Mouse (Mus musculus): ENCODE measurements around the gene Ccr1l1.

- TF ChIP-seq GATA1 (IDR thresholded peaks at IDR 0.05; ENCODE audit: borderline replicate concordance, low read length) (no peak), FLI1 (IDR thresholded peaks at IDR 0.05; ENCODE audit: low read length) (no peak)
These were observed 24.7 kb downstream of the Ccr1l1 start for GRCm38 (mm10) chr9:123953551-123953950.

All from megakaryocyte, embryonic 14.5 days (primary cell).